Mouse (Mus musculus) WW6 (cell line): Measurements from ENCODE around the gene Sec24d.
"Not testable (repeated sequence)": the region's sequence is repeated elsewhere in the genome, so short reads cannot be mapped to it uniquely, and the experiment has no call there.

Experiments
- DNase-seq: peaks from one replicate; pipeline ENCODE4 v3.0.0-alpha.2; 2013; ENCODE audit warnings: low read depth, low spot score

Sec24d gene

DNA sequence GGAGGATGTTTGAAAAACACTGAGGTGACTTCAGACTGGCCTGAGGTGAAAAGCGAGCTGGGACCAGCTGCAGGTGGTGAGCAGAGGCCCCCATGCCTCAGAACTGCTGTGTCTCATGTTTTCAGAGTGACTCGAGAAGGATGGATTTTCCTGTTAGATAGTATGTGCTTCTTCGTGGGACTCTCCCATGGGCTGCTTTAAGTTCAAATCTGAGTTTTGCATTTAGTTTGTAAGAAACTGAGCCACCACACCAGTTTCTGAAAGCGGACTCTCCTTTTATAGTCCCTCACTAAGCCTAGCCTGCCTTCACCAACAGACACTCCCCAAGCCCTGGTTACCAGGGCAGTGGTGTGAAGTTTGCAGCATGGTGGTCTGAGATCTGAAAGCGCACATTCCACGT, 70.6 kb downstream of the Sec24d start:
- DNase-seq = no peak

- no peak for DNase-seq
These were observed 71.5 kb downstream of the Sec24d start for GRCm38 (mm10) chr3:123338666-123339195.

GRCm38 (mm10) chr3:123341049-123341448, 73.8 kb downstream of the Sec24d start:
- no peak for DNase-seq

GRCm38 (mm10) chr3:123343690-123344089, 76.4 kb downstream of the Sec24d start:
- no peak for DNase-seq

GRCm38 (mm10) chr3:123348080-123348802, 81.0 kb downstream of the Sec24d start:
- no peak for DNase-seq

DNA sequence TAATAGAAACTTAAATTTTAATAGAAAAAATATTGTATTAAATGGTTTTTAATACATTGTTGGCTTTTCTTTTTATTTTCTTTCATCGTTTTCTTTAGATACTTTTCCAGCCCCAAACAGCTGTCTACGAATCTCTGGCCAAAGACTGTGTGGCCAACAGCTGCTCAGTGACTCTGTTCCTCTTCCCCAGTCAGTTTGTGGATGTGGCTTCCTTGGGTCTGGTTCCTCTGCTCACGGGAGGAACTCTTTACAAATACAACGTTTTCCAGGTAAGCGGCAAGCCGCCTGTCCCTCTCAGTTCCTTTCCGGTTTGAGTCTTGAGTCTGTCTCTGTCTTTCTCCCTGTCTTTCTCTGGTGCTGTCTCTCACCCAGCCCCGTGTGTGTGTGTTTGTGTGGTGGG, 83.3 kb downstream of the Sec24d start:
- no peak for DNase-seq

DNA sequence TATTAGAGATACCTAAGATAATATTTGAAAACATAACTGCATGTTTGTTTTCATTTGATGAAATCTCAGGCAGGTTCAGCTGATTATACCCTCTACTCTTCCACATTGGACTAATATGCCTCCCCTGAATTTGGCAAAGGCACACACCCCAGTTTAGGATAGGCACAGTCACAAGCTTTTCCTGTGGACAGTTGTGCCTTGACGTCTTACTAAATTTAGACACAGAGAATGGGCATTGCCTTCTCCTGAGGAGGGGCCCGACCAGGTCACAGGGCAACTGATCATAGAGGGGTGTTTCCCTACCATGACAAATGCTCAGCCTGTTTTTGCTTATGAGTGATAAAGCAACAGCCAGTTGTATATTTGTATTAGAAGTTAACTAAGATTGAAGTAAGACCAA, 84.3 kb downstream of the Sec24d start:
- no peak for DNase-seq

DNA sequence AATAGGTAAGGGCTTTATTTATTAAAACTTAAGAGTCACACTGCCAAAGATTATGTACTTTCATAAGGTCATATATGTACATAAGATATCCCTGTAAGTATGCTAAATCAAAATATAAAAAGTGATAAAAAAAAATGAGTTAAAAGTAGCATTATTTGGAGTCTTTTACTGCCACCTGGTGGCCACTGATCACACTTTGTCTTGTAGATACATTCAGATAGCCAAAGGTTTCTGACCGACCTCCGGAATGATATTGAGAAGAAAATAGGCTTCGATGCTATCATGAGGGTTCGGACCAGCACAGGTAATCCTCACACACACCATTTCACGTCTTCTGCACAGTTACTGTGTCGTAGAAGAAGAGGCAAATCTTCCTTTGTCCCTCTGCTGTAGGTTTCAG, 85.9 kb downstream of the Sec24d start:
- DNase-seq = no peak

GRCm38 (mm10) chr3:123353661-123354060, 86.4 kb downstream of the Sec24d start:
- no peak for DNase-seq

DNA sequence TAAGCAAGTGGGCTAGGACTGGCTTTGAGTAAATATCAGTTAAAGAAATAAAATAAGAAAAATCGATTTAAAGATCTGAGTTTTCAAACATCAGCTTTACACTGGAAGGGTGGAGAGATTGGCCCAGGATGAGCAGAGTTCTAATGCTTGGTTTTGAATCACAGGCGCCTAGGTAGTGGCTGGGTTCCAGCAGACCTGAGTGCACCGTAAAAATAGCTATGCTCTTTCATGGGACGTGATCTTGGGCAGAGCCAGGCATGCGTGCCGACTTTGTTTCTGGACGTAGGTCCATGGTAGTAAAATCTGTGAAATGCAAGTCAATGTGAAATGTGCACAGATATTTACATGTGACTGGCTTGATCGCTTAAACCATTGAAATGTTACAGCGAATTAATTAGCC, 87.1 kb downstream of the Sec24d start:
- no peak for DNase-seq

DNA sequence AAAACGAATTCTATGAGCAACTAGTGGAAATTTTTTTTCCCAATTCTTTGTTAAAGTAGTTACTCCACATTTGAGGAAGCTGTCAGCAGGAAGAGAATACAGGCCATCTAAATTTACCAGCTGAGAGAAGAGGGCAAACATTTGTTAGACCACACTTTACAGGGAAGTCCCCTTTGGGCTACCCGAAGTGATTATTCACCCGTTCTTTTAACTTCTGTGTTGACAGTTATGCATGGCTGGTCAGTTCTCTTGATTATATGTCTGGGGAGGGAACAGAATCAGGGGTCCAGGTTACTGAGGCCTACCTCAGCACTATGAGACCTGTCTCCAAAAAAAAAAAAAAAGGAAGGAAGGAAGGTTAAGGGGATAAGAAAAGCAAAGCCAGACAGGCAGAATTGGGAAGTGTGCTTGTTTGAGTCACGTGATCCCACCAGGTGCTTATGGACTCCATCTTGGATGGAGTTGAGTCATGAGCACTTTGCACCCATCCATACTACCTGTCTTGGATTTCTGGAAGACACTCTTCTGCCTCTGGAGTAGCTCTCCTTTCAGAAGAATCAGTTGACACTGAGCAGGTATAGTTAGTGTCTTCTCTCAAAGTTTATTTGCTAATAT, 89.2 kb downstream of the Sec24d start:
- DNase-seq = no peak

GRCm38 (mm10) chr3:123366820-123367219, 99.6 kb downstream of the Sec24d start:
- DNase-seq = not testable (repeated sequence)

GRCm38 (mm10) chr3:123369161-123369560, 101.9 kb downstream of the Sec24d start:
- DNase-seq = no peak

DNA sequence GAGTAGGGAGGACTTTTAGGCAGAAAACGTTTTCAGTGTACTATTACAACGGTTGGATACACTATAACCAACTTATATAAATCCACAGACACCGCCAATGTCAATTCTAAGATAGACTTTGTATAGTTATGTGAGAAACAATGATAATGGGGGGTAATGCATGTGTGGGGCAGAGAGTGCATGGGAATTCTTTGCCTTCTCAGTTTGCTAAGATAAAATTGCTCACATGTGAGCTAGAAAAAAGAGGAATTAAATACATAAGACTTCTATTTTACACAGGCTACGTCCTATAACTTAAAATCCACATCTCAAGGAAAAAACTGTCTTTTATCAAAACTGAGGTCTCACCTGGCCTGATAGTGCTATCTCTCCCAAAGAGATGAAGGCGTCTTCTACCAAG, 103.7 kb downstream of the Sec24d start:
- DNase-seq = no peak

DNA sequence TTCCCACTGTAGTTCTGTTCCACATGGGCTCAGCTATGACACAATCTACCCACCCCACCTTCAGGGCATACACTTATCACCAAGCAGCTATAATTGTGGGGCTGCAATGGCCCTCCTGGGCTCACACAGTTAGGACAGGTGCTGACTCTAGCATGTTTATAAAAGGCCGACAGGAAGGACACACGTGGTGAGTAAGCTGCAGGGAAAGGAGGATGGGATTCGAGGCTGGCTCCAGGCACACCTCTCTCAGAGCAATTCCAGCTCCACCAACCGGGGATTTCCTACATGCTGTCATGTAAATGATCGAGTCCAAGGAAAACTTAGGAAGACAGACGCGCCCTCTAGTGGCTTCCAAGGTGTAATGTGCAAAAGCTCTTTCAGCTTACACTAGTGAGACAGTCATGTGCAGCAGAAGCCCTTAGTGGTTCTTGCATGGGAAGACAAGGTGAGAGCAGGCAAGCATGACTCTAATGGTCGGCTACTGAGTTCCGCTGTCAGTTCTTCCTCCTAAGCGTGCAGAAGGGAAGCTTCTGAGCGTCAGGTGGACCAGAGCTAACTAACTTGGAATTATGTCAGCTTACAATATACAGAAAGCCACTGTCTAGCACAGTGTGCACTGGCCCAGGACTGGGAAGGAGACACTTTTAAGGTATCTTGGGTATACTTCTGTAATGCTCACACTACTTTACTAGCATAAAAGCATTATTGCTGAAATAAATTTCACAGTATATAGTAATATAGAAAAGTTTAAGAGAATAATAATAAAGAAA, 104.7 kb downstream of the Sec24d start:
- DNase-seq = peak; percentile 74

DNA sequence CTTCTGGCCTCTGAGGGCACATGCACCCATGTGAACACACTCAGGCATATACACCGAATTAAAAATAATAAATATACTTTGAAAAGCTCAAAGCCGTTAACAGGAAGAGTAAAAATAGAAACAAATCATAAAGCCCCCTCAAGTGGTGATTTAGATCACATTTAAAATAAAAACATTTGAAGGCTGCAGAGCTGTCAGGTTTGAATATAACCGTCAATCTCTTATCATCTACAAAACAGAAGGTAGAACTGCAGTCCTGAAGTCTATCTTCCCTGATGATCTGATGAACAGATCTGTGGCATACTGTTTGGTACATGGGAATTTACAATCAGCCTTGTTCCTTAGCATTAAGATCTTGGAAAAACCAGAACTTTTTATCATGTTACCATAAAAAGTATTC, 109.3 kb downstream of the Sec24d start:
- DNase-seq = no peak

DNA sequence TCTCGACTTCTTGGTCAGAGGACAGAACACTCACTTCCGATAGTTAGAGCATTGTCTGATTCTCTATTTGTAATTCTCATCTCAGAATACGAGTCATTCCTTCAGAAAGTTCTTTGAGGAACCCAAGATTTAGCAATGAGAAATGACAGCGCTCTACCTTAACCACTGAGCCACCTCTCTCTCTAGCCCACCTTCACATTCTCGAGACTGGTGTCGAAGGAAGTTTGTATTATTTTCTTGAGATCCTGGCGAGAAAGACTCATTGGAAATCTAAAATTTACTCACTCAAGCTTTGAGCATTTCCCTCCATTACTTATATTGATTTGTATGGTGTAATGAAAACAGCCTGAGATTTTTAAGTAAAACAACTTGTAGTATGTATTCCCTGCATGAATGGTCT, 117.2 kb downstream of the Sec24d start:
- no peak for DNase-seq

DNA sequence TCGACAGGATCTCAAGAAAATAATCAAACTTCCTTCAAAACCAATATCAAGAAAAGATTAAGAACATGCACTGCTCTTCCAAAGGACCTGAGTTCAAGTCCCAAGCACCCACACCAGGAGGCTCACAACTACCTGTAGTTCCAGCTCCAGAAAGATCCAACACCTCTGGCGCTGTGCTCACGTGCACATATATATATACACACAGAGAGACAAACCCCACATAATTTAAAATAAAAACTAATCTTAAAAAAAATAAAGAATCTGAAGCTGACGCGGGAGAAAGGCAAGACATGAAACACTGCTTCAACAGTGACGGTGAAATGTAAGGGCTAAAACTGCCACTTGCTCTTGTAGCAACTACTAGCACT, 117.8 kb downstream of the Sec24d start:
- DNase-seq = no peak

GRCm38 (mm10) chr3:123385486-123386156, 118.4 kb downstream of the Sec24d start, which contains the start of gene Mettl14:
Gene Mettl14 (minus strand): TSS chr3:123386108.
- DNase-seq = peak; percentile 93

DNA sequence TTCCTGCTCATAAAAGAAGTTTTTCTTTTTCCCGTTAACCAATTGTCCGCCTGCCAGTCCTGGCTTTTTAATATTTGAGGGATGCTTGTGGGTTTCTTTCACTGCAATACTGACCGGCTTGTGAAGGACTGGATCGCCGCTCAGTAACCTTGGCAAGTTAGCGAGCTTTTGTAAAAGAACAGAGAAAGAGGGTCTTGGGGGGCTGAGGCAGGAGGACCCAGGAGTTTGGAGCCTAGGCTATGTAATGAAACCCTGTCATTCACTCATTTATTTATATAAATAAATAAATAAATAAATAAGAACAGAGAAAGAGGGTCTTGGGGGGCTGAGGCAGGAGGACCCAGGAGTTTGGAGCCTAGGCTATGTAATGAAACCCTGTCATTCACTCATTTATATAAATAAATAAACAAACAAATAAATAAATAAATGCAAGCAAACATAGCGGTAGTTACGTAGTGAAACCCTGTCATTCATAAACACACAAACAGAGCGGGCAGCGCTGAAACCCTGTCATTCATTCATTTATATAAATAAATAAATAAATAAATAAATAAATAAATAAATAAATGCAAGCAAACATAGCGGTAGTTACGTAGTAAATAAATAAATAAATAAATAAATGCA, 119.0 kb downstream of the Sec24d start:
- not testable (repeated sequence) for DNase-seq

GRCm38 (mm10) chr3:123391180-123391579, 123.9 kb downstream of the Sec24d start:
- DNase-seq = no peak
